ENCODE assay signal across 31 mouse cellular contexts in genomic region chr19:20243817-20244216, GRCm38 (mm10).
DNase-seq lines count a peak whose midpoint lies in the region; ATAC-seq and TF ChIP-seq lines count a peak whose summit lies in the region.
"Had no signal": no experiment of that assay in that cellular context is flagged by ENCODE, and none has a peak within 500 bp of the region (broad histone marks: within the 10 kb centered on the region; RNA-seq: fewer than 3 reads in every experiment).

No protein-coding gene starts in this region.

- H3K4me3 ChIP-seq in hindbrain, embryonic 14.5 days (replicated peaks; ENCODE audit: low read length) = no peak overlapping the region
- no peak overlapping the region for H3K4me3 ChIP-seq in hindbrain, embryonic 10.5 days
- no peak overlapping the region for H3K4me3 ChIP-seq in midbrain, postnatal 0 days (ENCODE audit: low read depth, low read length)
- H3K4me3 ChIP-seq in midbrain, embryonic 11.5 days (ENCODE audit: low read depth, low read length) = no peak overlapping the region
- H3K4me3 ChIP-seq: embryonic facial prominence, embryonic 10.5 days; embryonic facial prominence, embryonic 15.5 days; gastrocnemius, adult 2 months; heart, adult 2 months; heart, embryonic 13.5 days; intestine, embryonic 15.5 days; midbrain, embryonic 10.5 days had no signal

- no peak overlapping the region for H3K27ac ChIP-seq in hindbrain, embryonic 14.5 days
- H3K27ac ChIP-seq in hindbrain, embryonic 10.5 days = no peak overlapping the region
- no peak overlapping the region for H3K27ac ChIP-seq in midbrain, postnatal 0 days (ENCODE audit: low read depth, low read length)
- H3K27ac ChIP-seq in midbrain, embryonic 11.5 days (ENCODE audit: low read depth, low read length) = no peak overlapping the region
- H3K27ac ChIP-seq: embryonic facial prominence, embryonic 10.5 days; embryonic facial prominence, embryonic 15.5 days; gastrocnemius, adult 2 months; heart, adult 2 months; heart, embryonic 13.5 days; intestine, embryonic 15.5 days; kidney, postnatal 0 days; liver, embryonic 14.5 days; midbrain, embryonic 10.5 days; stomach, postnatal 0 days had no signal

- DNase-seq in cerebellum, postnatal 14 days = peak; percentile 14 to 28
- no peak for DNase-seq in cerebellum, adult 18-20 months
- DNase-seq in hindbrain, embryonic 14.5 days (ENCODE audit: low spot score) = peak; percentile 52
- DNase-seq in hindbrain, embryonic 10.5 days (ENCODE audit: low spot score) = no peak
- DNase-seq in midbrain, postnatal 0 days (ENCODE audit: low spot score) = peak; percentile 57
- DNase-seq in midbrain, embryonic 11.5 days (ENCODE audit: low spot score, missing footprints) = no peak
- peak; percentile 51 for DNase-seq in brain, embryonic 14.5 days (ENCODE audit: low read depth)
- no peak for DNase-seq in adrenal gland, postnatal 36 days
- DNase-seq: adrenal gland, postnatal 25 days; cerebellum, adult 9-11 months; gastrocnemius, adult 2 months; gastrocnemius, postnatal 36 days; heart, adult 2 months; heart, postnatal 10 days; kidney, adult 8-10 months; layer of hippocampus, postnatal 36 days; liver; lung, adult 2 months; right cerebral cortex, postnatal 4 days; thymus, adult 18-20 months; thymus, postnatal 36 days had no signal

- no peaks in the 10 kb centered on the region for H3K9me3 ChIP-seq in hindbrain, embryonic 14.5 days (ENCODE audit: control insufficient read depth, low read length)
- H3K9me3 ChIP-seq in hindbrain, embryonic 10.5 days = no peaks in the 10 kb centered on the region
- H3K9me3 ChIP-seq in midbrain, postnatal 0 days (ENCODE audit: low read length) = no peaks in the 10 kb centered on the region
- no peaks in the 10 kb centered on the region for H3K9me3 ChIP-seq in midbrain, embryonic 11.5 days (ENCODE audit: control insufficient read depth, low read length)
- H3K9me3 ChIP-seq: embryonic facial prominence, embryonic 10.5 days; embryonic facial prominence, embryonic 15.5 days; heart, embryonic 13.5 days; intestine, embryonic 15.5 days; midbrain, embryonic 10.5 days had no signal

- H3K36me3 ChIP-seq in hindbrain, embryonic 14.5 days (replicated peaks; ENCODE audit: control insufficient read depth, insufficient read depth) = no peaks in the 10 kb centered on the region
- H3K36me3 ChIP-seq in hindbrain, embryonic 10.5 days = no peaks in the 10 kb centered on the region
- H3K36me3 ChIP-seq in midbrain, postnatal 0 days (ENCODE audit: insufficient read depth, low read length) = no peaks in the 10 kb centered on the region
- no peaks in the 10 kb centered on the region for H3K36me3 ChIP-seq in midbrain, embryonic 11.5 days (ENCODE audit: control insufficient read depth, insufficient read depth, low read length)
- H3K36me3 ChIP-seq: embryonic facial prominence, embryonic 10.5 days; embryonic facial prominence, embryonic 15.5 days; G1E; heart, embryonic 13.5 days; intestine, embryonic 15.5 days; midbrain, embryonic 10.5 days had no signal

- H3K27me3 ChIP-seq in hindbrain, embryonic 14.5 days (ENCODE audit: control insufficient read depth, insufficient read depth, low read length) = no peaks in the 10 kb centered on the region
- H3K27me3 ChIP-seq in hindbrain, embryonic 10.5 days (ENCODE audit: insufficient read depth, poor library complexity, severe bottlenecking) = no peaks in the 10 kb centered on the region
- no peaks in the 10 kb centered on the region for H3K27me3 ChIP-seq in midbrain, postnatal 0 days (ENCODE audit: insufficient read depth, low read length)
- no peaks in the 10 kb centered on the region for H3K27me3 ChIP-seq in midbrain, embryonic 11.5 days (ENCODE audit: control insufficient read depth, insufficient read depth, low read length)
- H3K27me3 ChIP-seq: embryonic facial prominence, embryonic 15.5 days; heart, embryonic 13.5 days; intestine, embryonic 15.5 days had no signal

- H3K9ac ChIP-seq in hindbrain, embryonic 14.5 days = no peak overlapping the region
- H3K9ac ChIP-seq in midbrain, postnatal 0 days (replicated peaks; ENCODE audit: low read length, poor library complexity, severe bottlenecking) = no peak overlapping the region
- no peak overlapping the region for H3K9ac ChIP-seq in midbrain, embryonic 11.5 days (ENCODE audit: low read length)
- H3K9ac ChIP-seq: embryonic facial prominence, embryonic 15.5 days; heart, embryonic 13.5 days; intestine, embryonic 15.5 days; liver, embryonic 14.5 days had no signal

- 50% methylated on average over 1 of the region's 1 CpGs for WGBS in hindbrain, embryonic 14.5 days
- WGBS in hindbrain, embryonic 10.5 days = 79% methylated on average over 1 of the region's 1 CpGs
- WGBS in midbrain, postnatal 0 days = 75% methylated on average over 1 of the region's 1 CpGs
- WGBS in midbrain, embryonic 11.5 days = 84% methylated on average over 1 of the region's 1 CpGs

- H3K4me1 ChIP-seq in hindbrain, embryonic 14.5 days (replicated peaks; ENCODE audit: control insufficient read depth, insufficient read depth, low read length) = no peaks in the 10 kb centered on the region
- H3K4me1 ChIP-seq in hindbrain, embryonic 10.5 days (replicated peaks) = no peaks in the 10 kb centered on the region
- no peaks in the 10 kb centered on the region for H3K4me1 ChIP-seq in midbrain, postnatal 0 days (ENCODE audit: insufficient read depth, low read length)
- no peaks in the 10 kb centered on the region for H3K4me1 ChIP-seq in midbrain, embryonic 11.5 days (ENCODE audit: control insufficient read depth, insufficient read depth, low read length)
- H3K4me1 ChIP-seq: embryonic facial prominence, embryonic 10.5 days; embryonic facial prominence, embryonic 15.5 days; intestine, embryonic 15.5 days; midbrain, embryonic 10.5 days had no signal

- ATAC-seq in hindbrain, embryonic 14.5 days (ENCODE audit: low FRiP score) = peak; percentile 76; the same call in 1 of the 2 replicates
- no peak for ATAC-seq in midbrain, postnatal 0 days (ENCODE audit: low FRiP score)
- ATAC-seq in midbrain, embryonic 11.5 days (ENCODE audit: low FRiP score) = no peak
- ATAC-seq: forebrain, embryonic 16.5 days; intestine, embryonic 15.5 days had no signal

- no peak overlapping the region for H3K4me2 ChIP-seq in hindbrain, embryonic 14.5 days (replicated peaks)
- H3K4me2 ChIP-seq in midbrain, postnatal 0 days (ENCODE audit: low read depth, low read length, poor library complexity, severe bottlenecking) = no peak overlapping the region
- no peak overlapping the region for H3K4me2 ChIP-seq in midbrain, embryonic 11.5 days
- H3K4me2 ChIP-seq: embryonic facial prominence, embryonic 15.5 days; heart, embryonic 13.5 days; intestine, embryonic 15.5 days had no signal

- TF ChIP-seq CTCF in midbrain, postnatal 0 days (IDR thresholded peaks at IDR 0.05) = no peak
- no peak for TF ChIP-seq CTCF in brain, embryonic 14.5 days (IDR thresholded peaks at IDR 0.05; ENCODE audit: borderline replicate concordance, extremely low read depth, insufficient read depth, insufficient read length)

- no peak for TF ChIP-seq POLR2A in brain, embryonic 14.5 days (IDR thresholded peaks at IDR 0.05; ENCODE audit: borderline replicate concordance, extremely low read depth, insufficient read depth, insufficient read length, poor library complexity, severe bottlenecking)

Comparison
In these comparisons a context has a peak if more than half of its experiments do, and no peak if none do; other contexts are left out.
1. DNase-seq: peak in cerebellum, postnatal 14 days (2 of 2), hindbrain, embryonic 14.5 days (single experiment), midbrain, postnatal 0 days (single experiment) and brain, embryonic 14.5 days (single experiment); none in cerebellum, adult 18-20 months (0 of 2), hindbrain, embryonic 10.5 days (single experiment), midbrain, embryonic 11.5 days (single experiment) and adrenal gland, postnatal 36 days (0 of 2).